Mouse (Mus musculus) adipocyte (in vitro differentiated cells): ENCODE measurements at regions not wholly inside any gene's neighbourhood (a gene's known extent, or its start where the extent isn't known, plus 50 kb on each side); places are given as distances from the start of the nearest gene placed in this dataset.

Experiments used
- DNase-seq: peaks from one replicate; pipeline ENCODE4 v3.0.0-alpha.2; 2016; ENCODE audit warnings: low spot score

DNA sequence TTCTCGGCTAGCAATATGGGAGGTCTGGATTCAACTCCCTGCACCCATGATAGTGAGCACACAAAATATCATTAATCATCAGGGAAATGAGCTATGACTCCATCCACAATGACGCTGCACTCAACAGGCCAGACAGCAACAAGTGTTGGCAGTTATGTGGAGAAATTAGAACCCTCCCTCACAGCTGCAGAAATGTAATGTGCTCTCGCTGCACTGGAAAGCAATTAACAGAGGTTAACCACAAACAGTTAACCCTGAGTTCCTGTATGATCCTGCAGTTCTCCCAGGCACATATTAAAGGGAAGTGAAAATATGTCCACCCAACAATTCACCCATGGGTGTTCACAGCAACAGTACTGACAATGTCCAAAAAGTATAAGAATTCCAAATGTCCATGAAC, 54.0 kb upstream of the Jade2 start:
- no peak for DNase-seq

DNA sequence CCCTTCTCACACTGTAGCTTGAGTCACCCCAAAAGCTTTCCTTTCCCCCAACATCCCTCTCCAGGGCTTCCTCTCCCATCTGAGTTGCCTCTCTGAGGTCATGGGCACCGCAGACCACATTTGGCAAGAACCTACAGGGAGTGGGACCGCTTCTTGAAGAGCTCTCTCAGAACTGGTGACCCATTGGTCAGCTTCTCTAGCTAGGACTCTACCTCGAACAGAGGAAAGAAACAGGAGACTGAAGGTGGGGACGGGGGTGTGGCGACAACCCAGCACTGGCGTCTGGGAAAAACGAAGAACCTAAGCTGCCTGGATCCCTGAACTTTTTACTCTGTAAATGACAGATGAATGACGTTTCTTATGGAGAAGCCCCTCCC, 51.8 kb upstream of the Cdkn2aipnl start:
- no peak for DNase-seq

DNA sequence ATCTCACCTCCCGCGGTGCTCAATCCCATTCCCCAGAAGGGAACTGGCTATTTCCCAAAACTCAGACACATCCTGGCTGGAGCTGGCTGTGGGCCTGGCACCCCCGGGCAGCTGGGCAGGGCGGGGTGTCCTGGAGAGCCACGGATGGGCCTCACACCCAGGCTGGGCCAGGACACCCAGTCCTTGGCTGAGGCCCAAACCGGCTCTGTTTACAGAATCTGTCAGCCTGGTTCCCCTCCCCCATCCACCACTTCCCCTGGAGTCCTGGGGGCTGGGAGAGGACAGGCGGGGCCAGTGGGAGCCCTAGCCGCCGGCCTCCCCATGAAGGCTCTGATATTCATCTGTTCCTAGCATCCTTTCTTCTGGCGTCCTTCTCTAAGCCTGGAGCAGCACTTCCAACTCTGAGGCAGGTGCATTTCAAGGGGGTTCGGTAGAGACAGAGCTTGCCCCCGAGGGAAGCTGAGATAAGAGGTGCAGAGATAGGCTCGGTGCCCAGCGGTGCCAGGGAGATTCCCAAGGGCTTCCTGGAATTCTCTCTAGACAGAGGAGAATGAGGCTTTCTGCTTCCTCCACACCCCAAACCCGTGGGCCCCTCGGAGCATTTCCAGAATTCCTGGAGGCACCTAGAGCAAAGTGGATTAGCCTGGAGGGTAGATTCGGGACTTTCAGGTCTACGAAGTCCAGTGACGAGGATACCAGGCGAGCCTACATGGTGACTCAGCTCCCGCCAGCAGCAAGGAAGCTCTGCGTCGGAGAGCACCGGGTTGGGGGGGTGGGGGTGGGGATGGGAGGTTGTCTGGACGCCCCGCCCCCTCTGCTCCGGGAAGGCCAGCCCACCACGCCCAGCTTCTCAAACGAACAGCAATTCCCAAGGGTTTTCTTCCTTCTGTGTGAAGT, 51.2 kb upstream of the Cdkn2aipnl start:
- peak; percentile 96 for DNase-seq
